Mouse (Mus musculus) urinary bladder, postnatal 14 days (tissue): ENCODE results near the gene Plac8.

Source experiments
- DNase-seq: peaks from one replicate; pipeline ENCODE4 v3.0.0; 2021; ENCODE audit warnings: low spot score

The Plac8 gene

GRCm38 (mm10) chr5:100526164-100526563 is 45.9 kb downstream of the Plac8 start:
- no peak for DNase-seq

- no peak for DNase-seq
Observed at GRCm38 (mm10) chr5:100525620-100526019, 46.4 kb downstream of the Plac8 start.

GRCm38 (mm10) chr5:100524921-100525320 is 47.1 kb downstream of the Plac8 start:
- no peak for DNase-seq

DNA sequence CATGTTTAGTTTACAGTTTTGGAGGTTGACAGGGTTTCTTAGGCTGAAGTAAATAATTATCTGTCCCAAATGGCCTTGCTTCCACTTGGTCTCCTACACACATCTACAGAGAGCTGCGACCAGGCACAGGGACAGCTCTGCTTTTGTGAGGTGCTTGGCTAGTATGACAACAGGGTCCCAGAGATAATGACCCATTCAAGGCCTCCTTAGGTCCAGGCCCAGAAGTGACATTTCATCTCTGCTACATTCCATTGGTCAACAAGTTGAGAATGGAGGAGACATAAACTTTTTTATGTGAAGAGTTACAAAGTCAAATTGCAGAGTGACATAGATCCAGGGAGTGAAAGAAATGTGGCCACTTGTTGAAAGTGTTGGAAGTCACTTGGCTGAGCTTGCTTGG is 48.7 kb downstream of the Plac8 start:
- DNase-seq, result no peak

- no peak for DNase-seq
Observed at GRCm38 (mm10) chr5:100520223-100520622, 51.8 kb downstream of the Plac8 start.

GRCm38 (mm10) chr5:100519027-100519411 is 53.0 kb downstream of the Plac8 start:
- DNase-seq, result no peak

DNA sequence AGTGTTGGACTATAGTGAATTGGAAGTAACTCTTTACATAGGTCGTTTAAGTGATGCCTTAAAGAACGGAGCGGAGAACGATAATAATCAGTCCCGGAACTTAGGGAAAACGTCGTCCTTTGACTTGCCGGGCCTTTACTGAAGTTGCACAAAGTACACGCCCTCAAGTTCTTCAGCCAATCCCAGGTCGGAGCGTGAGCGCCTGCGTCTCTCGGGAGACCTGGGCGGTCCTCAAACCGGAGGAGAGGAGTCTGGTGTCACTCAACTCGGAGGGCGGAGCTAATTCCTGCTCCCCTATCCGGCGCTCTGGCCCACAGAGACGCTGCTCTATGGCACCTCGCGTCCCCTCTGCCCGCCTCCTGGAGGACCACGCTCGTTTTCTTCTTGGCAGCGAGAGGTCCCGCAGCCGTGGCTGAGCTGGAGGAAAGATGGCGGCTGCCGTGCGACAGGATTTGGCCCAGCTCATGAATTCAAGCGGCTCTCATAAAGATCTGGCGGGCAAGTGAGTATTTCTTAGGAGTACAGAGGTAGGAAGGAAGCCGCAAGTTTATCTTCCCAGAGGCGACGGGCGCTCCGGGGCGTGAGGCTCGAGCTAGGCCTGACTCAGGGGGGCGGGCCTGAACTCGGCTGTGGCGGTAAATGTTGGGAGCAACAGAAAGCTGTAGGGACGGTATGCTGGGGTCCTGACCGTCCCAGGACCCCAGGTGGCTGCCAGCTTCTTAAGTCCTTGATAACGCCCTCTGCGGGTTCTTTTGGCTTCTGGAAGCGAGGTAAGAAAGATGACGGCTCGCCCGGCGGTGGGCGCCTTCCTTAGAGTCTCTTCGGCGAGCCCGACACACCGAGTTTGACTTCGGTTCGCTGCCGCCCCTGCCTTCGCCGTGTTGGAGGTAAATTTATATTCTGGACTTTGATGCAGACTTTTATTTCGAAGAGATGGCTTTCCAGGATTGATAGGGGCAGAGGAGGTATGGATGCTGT is 53.7 kb downstream of the Plac8 start, which contains the start of gene Cops4:
Cops4 (plus strand) TSS at position 261 of the 978 bp plus-strand sequence.
- DNase-seq, result peak; percentile 98

GRCm38 (mm10) chr5:100512576-100512975 is 59.5 kb downstream of the Plac8 start:
- DNase-seq, result no peak

- no peak for DNase-seq
Observed at GRCm38 (mm10) chr5:100509247-100509646, 62.8 kb downstream of the Plac8 start.
